Mouse (Mus musculus) ovary, postnatal 14 days (tissue): Measurements from ENCODE around the gene Kcnk7.
"Not testable (repeated sequence)": the region's sequence is repeated elsewhere in the genome, so short reads cannot be mapped to it uniquely, and the experiment has no call there.

Experiments
- DNase-seq: peaks from one replicate; pipeline ENCODE4 v3.0.0; 2022; ENCODE audit warnings: low spot score

The Kcnk7 gene

DNA sequence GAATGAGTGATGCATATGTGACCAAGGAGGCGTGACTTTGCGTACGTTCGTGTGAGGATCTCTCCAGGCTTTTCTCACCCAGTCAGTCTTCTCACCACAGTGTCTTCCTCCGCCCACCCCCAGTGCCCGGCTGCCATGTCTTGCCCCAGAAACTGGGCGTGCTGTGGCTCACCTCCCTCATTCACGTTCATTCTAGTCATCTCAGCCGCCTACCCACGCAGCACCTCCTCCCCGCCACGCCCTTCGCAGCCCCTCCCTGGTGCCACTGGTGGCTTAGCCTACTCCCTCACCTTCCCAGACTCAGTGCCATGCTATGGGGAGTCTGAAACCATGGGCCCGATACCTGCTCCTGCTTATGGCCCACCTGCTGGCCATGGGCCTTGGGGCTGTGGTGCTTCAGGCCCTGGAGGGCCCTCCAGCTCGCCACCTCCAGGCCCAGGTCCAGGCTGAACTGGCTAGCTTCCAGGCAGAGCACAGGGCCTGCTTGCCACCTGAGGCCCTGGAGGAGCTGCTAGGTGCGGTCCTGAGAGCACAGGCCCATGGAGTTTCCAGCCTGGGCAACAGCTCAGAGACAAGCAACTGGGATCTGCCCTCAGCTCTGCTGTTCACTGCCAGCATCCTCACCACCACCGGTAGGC is at the start of gene Kcnk7:
TSS of gene Kcnk7 (plus strand) at position 205 of the 638 bp plus-strand sequence.
- DNase-seq: no peak

DNA sequence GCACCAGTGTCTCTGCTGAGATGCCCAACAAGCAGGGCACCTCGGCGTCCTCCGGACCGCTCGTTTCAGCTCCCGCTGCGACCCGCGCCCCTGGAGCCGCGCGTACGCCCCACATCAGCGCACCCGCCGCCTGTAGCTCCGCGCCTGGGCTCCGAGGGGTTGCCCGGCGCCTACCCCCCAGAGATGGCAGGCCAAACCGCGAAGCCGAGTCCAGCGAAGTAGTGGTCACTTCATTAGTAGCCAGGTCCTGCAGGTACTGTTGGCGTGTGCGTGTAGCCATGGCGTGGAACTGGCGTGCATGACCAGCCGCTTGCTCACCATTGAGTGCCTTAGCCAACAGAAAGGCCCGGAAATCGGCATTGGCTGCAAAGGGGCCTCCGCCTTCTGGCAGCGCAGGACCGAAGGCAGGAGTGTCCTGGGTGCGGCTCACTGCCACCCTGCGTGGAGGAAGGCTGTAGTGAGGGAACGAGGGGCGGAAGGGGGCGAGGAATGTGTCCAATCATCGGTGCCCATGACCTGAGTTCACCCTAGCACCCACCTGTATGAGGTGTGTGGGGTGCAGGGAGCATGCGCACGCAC is 49.4 kb upstream of the Kcnk7 start:
- no peak for DNase-seq

DNA sequence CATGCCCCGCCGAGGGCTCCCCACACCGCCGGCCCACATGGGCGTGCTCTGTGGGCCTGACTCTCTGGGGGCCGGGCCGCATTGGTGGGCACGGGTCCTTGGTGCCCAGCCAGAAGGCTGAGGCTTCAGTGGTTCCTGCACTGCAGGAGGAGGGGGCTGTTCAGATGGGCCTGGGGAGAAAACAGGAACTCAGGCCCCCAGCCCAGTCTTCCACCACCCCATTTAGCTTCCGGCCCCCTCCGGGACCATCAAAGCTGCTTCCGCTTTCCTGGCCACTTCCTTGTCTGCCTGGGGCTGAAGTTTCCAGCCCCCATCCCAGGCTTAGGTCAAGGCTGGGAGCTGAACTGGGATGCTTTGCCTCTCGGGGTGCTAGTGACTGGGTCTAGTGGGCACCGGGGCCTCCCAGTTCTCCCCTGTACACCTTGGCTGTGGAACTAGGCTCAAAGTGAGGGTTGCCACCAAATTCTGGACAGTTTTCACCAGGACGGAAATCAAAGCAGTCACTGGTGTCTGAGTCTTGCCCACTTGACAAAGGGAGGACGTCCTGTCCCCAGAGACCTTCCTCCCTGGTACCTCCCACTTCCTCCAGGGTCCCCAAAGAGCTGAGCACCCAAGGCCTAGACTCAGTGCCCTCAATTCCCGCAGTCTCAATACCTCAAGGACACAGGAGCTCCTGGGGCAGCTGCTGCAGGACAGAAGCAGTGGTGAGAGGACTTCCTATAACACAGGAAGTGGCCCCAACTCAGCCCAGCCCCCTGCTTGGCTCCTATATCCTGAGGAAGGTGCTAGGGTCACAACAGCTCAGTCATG is 43.0 kb upstream of the Kcnk7 start:
- DNase-seq: no peak

DNA sequence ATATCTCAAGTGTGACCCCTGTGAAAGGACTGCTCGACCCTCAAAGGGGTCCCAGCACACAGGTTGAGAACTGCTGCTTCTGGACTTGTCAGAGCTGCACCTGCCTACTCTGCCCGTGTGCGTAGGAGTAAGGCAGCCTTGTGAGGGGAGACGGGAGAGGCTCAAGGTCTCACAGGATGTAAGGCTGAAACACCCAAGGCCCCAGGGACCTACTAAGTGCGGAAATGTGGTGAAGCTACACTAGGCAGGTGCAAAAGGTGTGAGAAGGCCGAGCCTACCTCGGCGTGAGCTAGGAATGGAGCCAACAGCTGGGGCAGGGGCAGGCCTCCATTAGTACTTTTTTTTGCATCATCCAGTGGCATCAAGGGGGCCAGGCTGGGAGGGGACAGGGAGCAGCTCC is 41.9 kb upstream of the Kcnk7 start:
- DNase-seq: no peak

DNA sequence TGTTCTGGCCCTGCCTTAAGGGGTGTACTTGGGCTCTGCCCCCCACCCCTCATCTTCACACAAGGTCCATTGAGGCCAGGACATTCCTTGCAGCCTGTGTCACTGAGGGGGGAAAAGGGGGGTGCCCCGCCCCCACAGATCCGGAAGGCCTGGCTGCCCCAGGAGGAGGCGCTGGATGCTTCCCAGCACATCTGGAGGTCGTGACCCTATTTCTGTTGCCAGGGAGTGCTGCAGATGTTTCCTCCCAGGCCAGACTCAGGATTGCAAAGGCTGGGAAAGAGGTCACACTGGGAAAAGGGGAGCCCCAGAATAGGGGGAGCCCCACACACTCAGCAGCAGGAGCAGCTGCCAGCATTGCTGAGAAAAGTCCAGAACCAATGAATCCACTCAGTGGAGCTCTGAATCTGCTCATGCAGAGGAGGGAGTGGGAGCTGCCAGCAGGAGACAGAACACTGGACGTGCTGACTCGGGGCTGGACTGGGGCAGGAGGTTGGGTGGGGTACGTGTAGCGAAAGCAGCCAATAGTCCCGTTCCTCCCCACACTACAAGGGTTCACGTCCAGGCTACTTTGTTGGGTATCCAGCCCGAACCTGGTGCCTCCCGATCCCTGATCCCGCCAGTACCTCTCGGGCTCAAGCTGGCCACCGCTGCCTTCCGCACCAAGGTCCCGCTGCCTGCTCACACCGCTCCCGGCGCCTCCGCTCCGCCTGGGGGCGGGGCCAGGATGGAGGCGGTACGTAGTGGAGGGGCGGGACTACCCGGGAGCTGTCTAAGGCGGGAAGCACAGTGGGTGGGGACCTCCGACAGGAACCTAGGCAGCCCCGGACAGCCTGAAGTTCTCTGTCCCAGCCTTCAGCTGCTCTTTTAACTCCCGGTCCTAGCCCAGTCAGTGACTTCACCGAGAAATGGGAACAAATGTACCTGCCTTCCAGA is 40.9 kb upstream of the Kcnk7 start, which contains the start of gene Sipa1:
TSS of gene Sipa1 (minus strand) at position 727 of the 933 bp plus-strand sequence.
- DNase-seq: peak; percentile 94

DNA sequence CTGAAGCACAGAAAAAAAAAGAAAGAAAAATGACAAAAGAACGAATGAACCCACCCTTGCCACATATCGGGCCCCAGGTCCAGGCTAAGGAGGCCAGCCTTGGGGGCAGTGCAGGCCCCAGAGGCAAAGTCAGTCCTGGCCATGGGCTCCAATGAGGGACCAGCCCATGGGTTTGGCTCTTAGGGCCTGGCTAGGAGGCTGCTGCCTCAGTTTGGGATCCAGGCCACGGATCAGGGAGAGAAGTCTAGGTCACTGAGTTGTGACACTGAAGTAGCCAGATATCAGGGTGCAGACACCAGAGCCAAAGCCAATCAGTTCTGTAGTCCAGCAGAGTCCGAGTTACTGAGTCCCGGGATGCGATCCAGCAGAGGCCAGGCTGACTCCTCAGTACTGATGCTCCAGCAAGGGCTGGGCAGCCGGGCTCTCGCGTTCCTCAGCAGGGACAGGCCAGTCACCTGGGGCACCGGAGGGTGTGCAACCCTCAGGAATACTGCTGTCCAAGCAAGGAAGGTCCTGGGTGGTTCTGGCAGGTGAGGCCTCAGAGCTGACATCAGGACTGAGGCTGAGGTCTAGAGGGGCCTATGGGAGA is 39.4 kb upstream of the Kcnk7 start:
- DNase-seq: no peak

DNA sequence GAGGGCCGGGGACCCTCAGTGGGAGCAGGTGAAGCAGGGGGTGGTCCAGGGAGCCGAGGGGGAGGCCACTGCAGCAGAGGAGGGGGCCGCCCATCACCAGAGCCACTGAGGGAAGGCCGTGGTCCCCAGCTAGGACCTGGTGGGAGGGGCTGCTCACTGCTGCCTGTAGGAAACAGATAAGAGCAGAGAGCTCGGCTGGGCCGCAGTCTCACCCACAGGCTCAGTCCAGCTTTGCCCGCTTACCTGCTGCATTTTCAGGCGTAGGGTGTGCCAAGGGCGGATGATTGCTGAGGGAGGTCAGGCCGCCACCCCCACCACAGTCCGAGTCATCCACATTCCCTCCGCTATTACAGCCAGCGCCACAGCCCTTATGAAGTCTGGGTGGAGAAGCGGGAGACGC is 38.7 kb upstream of the Kcnk7 start:
- no peak for DNase-seq

DNA sequence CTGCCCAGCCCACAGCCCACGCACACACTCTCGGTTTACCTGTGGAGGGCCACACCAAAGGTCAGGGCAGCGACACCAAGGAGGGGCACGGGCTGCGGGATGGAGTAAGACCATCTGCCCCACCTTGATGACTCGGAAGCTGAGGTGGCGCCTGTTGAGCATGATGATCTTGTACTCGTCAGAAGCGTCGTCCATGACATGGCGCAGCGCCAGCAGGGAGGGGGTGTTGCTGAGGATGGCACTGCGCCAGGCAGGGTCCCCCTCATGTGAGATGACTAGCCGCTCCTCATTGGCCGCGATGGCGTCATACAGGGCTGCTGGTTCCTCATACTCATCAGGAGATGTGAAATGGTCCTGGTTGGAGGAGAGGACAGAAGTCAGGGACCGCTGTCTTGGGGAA is 37.8 kb upstream of the Kcnk7 start:
- no peak for DNase-seq

DNA sequence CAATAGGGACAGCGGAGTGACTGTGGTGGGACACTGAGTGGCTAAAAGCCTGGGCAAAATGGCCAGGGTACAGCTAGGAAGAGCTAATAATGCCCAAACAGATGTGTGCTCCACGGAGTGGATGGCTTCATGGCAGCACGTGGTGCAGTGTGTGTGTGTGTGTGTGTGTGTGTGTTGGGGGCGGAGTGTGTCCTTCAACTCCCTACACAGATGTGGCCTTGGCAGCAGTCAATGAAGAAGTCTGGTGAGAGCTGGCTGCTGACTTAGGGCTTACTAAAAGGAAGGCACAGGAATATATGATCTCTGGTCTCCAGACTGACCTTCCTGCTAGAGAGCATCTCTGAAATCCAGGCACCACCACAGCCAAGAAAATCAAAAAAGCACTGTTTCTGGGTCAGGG is 35.8 kb upstream of the Kcnk7 start:
- DNase-seq: no peak

DNA sequence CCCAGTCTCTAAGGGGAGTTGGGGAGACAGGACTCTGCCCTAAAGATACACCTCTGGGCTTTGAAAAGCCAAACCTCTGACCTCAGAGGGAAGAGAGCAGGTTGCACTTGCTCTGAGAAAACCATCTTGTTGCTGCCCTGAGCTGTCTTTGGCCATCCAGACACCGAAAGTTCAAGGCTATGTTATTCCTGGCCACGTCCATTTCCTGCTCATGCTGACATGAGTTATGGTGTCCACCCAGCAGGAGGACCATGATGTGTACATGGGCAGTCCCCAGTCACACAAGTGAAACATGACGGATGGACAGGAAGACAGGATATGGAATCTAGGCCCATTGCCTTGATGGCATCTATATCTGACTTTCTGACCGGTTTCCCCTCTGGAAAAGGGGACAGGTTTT is 23.7 kb upstream of the Kcnk7 start:
- no peak for DNase-seq

DNA sequence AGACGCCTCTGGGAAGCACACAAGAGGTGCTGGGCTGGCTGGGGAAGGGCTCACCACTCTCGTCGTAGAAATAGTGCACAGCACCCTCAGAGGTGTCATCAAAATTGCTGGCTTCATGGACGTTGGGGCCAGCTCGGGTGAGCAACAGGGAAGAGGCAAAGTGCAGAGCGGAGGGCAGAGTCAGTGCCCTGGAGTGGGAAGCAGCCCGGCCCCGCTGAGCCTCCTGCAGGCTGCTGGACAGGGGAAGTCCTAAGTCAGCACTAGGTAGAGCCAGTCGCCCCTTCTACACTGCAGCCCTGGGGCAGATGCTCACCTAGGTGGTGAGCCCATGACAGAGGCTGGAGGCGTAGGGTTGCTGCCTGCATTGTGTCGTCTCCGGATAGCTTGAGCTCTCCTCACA is 19.9 kb upstream of the Kcnk7 start:
- no peak for DNase-seq

DNA sequence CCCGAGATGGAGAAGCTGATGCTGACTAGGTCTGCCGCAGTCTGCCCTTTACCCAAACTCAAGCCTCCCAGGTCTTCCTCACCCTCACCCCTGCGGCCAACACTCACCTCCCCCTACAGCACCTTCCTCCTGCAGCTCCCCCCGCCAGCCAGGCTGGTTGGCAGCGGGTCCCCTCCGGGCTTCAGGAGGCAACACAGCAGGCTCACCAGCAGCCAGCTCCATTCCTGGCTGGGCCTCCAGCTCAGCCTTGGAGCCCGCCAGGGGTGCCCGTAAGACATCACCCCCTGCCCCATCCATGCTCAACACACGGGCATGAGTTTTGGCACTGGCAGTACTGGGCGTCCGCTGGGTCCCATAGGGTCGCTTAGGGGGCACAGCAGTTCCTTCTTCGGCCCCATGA is 19.2 kb upstream of the Kcnk7 start:
- DNase-seq: no peak

DNA sequence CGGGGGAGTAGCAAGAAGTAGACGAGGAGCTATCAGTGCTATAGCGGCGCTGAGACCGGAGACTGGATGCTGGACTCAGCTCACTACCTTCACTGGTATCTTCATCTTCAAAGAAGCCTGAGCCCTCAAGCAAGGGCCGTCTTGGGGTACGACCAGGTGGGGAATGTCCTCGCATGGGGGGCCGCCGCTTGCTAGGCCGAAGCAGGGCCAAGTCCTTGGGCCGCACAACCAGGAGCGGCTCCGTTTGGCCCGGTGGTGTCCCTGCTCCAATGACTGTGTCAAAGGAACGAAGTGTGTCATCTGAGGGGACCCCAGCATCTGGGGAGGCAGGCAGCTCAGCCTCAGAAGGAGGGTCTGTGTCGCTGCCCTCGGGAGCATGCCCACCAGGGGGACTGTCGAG is 18.7 kb upstream of the Kcnk7 start:
- DNase-seq: no peak

DNA sequence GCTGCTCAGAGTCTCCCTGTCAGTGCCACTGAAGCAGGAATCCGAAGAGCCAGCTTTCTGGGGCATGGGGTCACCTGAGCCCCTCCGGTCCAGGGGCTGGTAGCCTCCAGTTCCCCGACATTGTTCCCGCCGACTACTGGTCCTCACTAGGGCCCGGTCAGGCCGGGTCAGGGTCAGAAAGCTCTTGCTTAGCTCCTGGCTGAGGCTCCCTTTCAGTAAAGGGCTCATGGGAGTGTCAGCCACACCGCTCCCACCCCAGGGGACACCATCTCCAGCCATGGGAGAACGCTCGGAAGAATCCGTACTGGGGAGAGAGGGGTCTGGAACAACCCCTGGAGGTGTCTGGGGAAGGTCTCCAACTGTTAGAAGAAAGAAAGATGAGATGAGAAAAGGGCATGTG is 18.3 kb upstream of the Kcnk7 start:
- DNase-seq: no peak

DNA sequence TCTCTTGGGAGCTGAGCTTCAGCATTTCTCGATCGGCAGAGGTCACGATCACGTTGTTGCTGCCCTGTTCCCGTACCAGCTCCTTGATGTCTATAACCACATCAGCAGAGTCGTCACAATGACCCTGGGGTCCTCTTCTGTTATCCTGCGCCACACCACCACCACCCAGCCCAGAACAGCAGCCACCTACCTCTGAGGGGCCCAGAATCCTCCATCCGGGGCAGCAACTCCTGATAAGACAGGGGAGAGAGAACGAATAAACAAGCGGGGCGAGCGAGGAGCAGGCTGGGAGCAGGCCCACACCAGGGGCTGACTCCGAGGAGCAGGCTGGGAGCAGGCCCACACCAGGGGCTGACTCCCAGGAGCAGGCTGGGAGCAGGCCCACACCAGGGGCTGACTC is 17.7 kb upstream of the Kcnk7 start:
- DNase-seq: no peak

DNA sequence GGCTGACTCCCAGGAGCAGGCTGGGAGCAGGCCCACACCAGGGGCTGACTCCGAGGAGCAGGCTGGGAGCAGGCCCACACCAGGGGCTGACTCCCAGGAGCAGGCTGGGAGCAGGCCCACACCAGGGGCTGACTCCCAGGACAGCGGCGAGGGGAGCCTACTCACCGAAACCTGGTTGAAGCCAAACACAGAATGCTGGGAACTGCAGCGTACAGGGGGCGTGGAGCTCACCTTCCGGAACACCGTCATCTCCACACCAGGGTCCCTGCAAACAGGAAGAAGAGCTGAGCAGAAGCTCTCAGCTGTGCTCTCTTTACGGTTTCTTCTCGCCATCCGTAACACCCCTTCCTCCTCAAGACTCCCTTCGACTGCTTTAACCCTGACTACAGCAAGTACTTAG is 17.2 kb upstream of the Kcnk7 start:
- DNase-seq: not testable (repeated sequence)

DNA sequence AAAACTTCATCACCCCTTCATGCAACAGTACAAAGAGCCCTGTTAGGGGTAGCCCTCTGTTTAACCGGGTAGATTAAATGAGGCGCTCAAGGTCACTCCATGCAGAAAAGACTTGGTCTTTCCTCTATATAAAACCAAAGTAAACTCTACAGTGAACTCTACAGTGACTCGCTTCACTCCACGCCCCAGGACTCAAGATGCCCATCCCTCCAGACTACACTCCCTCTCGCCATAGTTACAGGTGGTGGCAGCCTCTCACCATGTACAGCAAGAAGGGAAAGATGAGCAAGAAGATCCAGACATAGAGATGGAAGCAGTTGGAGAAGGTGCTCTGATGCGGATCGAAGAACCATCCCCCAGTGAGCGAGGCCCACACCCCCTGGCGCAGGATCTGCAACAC is 16.4 kb upstream of the Kcnk7 start:
- no peak for DNase-seq

DNA sequence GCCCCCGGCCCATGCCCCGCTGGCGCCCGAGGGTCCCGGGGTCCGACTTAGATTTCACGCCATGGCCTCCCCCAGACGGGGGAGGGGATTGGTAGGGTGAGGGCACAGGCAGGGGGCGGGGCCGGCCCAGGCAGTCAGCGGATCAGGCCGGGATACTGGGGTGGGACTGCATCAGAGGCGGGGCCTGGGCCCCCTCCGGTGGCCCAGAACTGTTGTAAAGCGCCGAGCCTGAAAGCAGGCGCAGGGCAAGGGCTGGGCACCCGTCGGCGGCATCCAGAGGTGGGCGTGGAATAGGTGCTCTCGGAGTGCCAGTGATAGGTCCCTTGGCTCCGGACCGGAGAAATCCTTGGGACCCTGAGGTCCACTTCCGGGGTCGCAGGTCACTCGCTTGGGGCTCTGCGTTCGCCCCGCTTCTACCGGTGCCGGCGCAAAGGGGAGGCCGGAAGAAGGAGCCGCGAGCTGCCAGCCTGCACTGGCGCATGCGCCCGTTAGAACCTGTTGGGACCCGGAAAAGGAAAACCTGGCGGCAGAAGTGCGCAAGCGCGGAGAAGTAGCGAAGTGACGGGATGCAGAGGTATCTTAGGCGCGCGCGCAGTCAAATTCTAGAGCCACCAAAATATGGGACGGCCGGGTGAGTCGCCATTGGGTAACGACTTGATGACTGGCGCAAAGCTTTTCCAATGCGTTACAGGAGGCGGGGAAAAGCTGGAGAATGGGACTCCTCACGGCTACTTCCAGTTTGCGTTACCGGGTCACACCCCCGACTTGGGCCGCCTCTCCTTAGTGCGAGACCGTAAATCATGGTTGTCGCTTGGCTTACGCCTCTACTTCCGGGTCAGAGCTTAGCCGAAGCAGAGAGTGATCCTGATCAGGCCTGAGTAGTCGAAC is 15.7 kb upstream of the Kcnk7 start, which contains the start of the genes Map3k11 and Pcnx3:
TSS of gene Map3k11 (plus strand) at position 543 of the 888 bp plus-strand sequence.
TSS of gene Pcnx3 (minus strand) at position 709 of the 888 bp plus-strand sequence.
- peak; percentile 90 for DNase-seq

DNA sequence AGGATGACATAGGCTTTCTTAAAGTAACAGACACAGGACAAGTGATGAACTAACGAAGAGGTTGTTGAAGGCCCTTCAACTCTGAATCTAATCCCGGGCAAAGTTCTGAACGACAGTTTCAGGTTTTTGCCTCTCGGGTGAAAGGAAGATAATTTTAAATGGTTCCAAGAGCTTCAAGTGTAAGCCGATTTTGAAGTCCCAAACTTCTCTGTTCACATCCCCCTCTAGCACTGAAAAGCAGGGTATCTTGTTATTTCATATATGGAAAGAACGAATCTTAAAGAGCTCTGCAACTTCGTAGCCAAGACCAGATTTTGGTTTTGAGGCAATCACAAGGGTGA is 15.1 kb upstream of the Kcnk7 start:
- DNase-seq: no peak

DNA sequence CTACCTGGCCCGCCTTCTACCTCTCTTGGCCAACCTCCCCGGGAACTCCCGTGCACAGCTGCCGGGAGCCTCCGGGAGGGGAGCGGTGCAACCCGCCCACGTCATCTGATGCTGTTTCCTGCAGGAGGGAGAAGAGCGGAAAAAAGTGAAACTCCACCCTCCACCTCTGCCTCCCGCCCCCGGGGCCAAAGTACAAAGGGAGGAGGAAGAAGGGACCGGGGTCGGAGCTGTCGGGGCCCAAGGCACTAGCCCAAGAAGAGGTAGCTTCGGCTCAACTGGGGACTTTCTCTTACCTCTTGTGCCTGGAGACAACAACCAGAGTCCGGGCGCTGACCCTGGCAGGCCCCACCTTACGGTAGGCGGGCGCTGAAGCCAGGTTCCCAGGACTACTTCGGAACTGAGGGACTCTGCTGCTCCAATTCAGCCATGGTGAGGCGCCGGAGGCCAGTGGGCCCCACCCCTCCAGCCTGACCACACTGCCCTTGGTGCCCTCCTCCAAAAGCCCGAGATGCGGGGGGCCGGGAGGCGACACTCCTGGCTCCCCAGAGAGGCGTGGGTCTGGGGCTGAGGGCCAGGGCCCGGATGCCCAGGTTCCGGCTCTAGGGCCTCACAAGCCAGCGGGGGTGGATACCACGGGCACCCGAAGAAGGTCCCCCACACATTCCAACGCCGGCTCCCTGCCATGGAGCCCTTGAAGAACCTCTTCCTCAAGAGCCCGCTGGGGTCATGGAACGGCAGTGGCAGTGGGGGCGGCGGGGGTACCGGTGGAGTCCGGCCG is 14.4 kb upstream of the Kcnk7 start:
- peak; percentile 74 for DNase-seq
